Mouse (Mus musculus): ENCODE measurements around the gene Ankrd34a. TPM values are rescaled to one million over a fixed set of nuclear protein-coding genes. Genes with fewer than 3 reads are reported as not detected.
A peak's percentile ranks its signal among the peaks of the same experiment; 100 is the strongest.

Ankrd34a gene
- polyA plus RNA-seq, 1 experiment from 2014 or later, result 2.2 TPM

DNA sequence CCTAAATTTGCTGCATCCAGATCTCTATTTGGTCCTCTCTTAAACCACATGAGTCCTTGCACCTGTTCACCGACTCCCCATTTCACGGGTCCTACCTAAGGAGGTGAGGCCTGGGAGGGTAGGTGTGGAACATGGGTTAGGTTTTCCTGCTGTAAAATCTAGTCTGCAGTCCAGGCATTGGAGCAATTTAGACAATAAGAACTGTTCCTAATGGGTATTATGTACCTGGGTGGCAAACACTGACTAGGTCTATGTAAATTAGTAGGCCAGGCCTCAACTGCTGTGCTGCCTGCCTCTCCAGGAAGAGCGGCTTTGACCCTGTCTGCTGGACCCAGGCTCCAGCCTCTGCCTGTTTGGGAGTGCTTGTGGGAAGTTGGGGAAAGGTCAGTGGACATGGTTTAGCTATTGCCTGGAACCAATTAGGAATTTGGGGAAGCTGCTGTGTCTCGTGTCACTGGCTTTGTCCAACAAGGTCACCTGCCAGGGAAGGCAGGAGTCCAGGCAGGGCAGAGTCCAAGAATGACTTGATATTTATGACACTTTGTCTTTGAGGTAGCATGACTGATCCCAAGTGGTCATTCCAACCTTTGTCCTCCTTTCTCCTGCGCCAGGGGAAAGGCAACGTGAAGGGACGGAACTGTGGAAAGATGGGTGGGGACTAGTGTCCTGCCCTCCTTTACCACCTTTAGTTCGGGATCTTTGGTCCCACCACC, 21.0 kb upstream of the Ankrd34a start:
- no peak for ATAC-seq (ENCODE audit: borderline replicate concordance, extremely low read depth, low FRiP score, low TSS enrichment)
- Histone ChIP-seq H3K4me1 (peaks cover 36% of the 10 kb centered on the region), H3K9me3 (no peaks in the 10 kb centered on the region), H3K4me3 (no peak overlapping the region), H3K4me2 (no peak overlapping the region), H3K27ac (peak overlapping the region; percentile 96), H3K9ac (no peak overlapping the region), H3K36me3 (no peaks in the 10 kb centered on the region), H3K27me3 (no peaks in the 10 kb centered on the region)
- WGBS, result 87% methylated on average over 8 of the region's 8 CpGs

DNA sequence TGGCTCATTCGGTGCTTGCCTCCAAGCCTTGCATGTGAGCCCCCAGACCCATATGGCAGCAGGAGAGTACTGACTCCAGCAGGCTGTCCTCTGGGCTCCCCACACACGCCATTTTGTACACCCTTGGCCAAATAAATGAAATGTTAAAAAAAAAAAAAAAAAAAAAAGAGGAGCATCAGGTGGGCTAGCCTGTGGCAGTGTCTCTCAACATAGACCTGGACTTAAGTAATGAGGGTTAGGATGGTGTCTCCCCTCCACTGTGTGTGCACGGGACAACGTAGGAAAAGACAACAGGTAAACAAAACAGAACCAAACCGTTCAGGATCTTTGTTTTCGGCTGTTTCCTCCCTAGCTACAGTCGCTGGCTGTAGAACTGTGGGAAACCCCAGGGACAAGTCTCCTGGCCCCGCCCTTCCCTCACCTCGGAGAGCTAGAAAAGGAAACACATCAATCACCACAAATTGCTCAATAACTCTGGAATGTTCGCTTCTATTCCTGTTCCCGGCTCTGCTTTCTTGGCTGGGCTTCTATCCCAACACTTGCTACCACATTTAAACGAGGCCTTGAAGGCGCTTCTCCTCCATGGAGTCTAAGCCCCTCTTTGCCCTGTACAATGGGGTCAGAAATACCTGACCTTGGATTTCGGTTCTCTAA, 20.3 kb upstream of the Ankrd34a start:
- Histone ChIP-seq H3K27me3 (no peaks in the 10 kb centered on the region), H3K4me2 (peak overlapping the region; percentile 52), H3K36me3 (no peaks in the 10 kb centered on the region), H3K4me1 (peaks cover 38% of the 10 kb centered on the region), H3K9ac (peak overlapping the region; percentile 0; the same call in 1 of the 2 replicates), H3K4me3 (peak overlapping the region; percentile 18), H3K9me3 (no peaks in the 10 kb centered on the region), H3K27ac (peak overlapping the region; percentile 96)
- peak; percentile 46 for ATAC-seq (ENCODE audit: borderline replicate concordance, extremely low read depth, low FRiP score, low TSS enrichment)
- WGBS, result 27% methylated on average over 14 of the region's 14 CpGs

DNA sequence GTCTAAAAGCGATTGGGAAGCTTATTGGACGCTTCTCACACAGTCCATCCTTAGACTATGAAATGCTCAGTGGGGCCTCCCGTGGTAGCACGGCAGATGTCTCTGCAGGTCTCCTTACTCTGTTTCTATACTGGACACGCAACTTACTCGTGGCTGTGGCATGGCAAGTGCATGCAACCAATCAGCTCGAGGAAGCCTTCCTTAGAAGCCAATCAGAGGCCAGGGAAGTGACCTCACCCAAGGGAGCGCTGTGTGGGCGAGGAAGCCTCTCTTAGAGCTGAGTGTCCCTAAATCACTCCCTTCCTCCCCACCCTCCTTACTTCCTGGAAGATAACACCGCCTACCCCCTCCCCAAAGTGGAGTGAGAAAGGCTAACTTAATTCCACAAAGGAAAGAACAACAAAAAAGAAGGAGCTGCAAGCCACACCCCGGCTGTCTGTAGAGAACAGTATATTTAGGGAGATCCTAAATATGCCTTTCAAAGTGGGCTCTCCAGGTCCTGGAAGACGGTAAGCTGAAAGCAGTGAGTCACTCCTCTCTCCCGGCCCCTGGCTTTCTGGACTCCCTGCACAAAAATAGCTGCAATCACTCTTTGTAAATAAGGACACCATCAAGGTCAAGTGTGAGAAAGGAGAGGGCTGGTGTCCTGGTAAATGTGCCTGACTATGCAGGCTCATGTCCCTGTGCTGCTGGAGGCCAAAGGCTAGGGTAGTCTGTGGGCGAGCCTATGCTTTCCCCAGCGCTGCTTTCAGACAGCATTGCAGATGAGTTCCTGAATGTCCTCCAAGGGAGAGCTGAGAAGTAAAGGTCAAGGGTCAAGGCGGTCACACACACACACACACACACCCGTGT, 19.5 kb upstream of the Ankrd34a start, which contains the start of gene Gm16253:
Gene Gm16253, plus strand, starts transcription at position 295 of the 852 bp plus-strand sequence.
- peaks cover 35% of the 10 kb centered on the region for H3K4me1 ChIP-seq
- peak within 1 kb of the TSS; percentile 18 for H3K4me3 ChIP-seq

DNA sequence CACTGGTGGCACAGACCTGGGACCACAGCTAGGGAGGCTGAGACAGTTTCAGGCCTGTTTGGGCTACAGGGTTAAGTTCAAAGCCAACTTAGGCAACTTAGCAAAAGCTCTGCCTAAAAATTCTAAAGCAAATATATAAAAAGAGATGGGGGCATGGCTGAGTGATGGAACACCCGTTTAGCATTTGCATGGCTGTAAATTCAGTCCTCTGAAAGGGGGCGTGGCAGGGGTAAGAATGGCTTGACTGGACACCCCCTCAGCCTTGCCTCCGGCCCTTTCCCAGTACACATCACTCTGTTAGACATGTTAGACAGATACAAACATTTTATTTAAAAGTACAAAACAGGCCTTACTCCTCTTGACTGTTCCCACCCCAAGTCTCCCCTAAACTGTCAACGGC, 18.9 kb upstream of the Ankrd34a start:
- peaks cover 33% of the 10 kb centered on the region for H3K4me1 ChIP-seq
- no peaks in the 10 kb centered on the region for H3K36me3 ChIP-seq
- no peaks in the 10 kb centered on the region for H3K9me3 ChIP-seq
- H3K9ac ChIP-seq, result no peak overlapping the region
- peak overlapping the region; percentile 52 for H3K4me2 ChIP-seq
- H3K27me3 ChIP-seq, result no peaks in the 10 kb centered on the region
- H3K27ac ChIP-seq, result peak overlapping the region; percentile 96
- 63% methylated on average over 4 of the region's 4 CpGs for whole genome bisulfite sequencing
- no peak for ATAC-seq (ENCODE audit: borderline replicate concordance, extremely low read depth, low FRiP score, low TSS enrichment)
- no peak overlapping the region for H3K4me3 ChIP-seq

More for the DNA sequence above, 19.5 kb upstream of the Ankrd34a start, which contains the start of gene Gm16253:
- WGBS, result 19% methylated on average over 17 of the region's 17 CpGs
- peak within 1 kb of the TSS; percentile 96 for H3K27ac ChIP-seq
- H3K9me3 ChIP-seq, result no peaks in the 10 kb centered on the region
- ATAC-seq (ENCODE audit: borderline replicate concordance, extremely low read depth, low FRiP score, low TSS enrichment), result peak; percentile 88
- H3K36me3 ChIP-seq, result no peaks in the 10 kb centered on the region
- H3K9ac ChIP-seq, result peak within 1 kb of the TSS; percentile 0; the same call in 1 of the 2 replicates
- H3K4me2 ChIP-seq, result peak within 1 kb of the TSS; percentile 52
- no peaks in the 10 kb centered on the region for H3K27me3 ChIP-seq

DNA sequence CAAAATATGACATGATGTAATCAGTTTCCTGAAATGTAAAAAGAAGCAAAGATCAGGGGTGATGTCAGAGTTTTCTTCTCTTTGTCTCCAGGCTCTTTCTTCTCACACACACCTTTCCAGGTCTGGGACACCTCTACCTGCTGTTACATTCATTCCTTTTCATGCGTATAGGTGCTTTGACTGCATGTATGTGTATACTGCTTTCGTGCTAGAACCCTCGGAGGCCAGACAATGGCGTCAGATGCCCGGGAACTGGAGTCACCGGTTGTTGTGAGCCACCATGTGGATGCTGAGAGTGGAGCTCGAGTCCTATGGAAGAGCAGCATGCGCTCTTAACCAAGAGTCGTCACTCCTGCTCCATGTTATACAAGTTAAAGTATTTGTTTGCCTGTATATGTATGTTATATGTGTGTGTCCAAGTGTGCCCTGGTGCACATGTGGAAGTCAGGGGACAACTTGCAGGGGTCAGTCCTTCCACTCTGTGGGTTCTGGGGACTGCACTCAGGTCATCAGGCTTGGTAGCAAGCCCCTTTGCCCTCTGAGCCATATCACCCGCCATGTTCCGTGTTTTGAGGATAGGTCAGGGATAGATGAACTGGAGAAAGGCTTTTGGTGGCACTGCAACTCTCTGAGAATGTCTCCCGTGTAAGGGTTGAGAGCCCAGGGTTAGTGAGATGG, 17.7 kb upstream of the Ankrd34a start:
- H3K27ac ChIP-seq, result no peak overlapping the region
- H3K4me3 ChIP-seq, result no peak overlapping the region
- no peak overlapping the region for H3K9ac ChIP-seq
- 77% methylated on average over 12 of the region's 12 CpGs for WGBS
- H3K27me3 ChIP-seq, result no peaks in the 10 kb centered on the region
- no peaks in the 10 kb centered on the region for H3K36me3 ChIP-seq
- ATAC-seq (ENCODE audit: borderline replicate concordance, extremely low read depth, low FRiP score, low TSS enrichment), result no peak
- no peaks in the 10 kb centered on the region for H3K9me3 ChIP-seq
- no peak overlapping the region for H3K4me2 ChIP-seq
- peaks cover 33% of the 10 kb centered on the region for H3K4me1 ChIP-seq

DNA sequence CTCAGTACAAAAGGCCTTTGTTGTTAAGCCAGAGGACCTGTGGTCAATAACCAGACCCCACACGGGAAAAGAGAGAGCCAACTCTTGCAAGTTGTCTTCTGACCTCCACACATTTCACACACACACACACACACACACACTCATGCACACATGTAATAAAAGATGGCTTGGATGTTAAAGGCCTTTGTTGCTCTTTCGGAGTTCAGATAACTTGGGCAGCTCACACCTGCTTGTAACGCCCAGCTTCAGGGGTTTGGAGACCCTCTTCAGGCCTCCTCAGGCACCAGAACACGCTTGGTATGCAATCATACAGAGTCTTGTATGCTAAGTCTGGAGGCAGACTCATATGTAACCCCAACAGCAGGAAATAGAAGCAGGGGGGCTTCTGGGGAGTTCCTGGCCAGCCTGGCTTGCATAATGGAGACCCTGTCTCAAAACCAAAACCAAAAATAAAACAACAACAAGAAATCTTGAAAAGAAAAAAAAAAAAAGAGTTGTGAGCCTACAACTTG, 17.1 kb upstream of the Ankrd34a start:
- ATAC-seq (ENCODE audit: borderline replicate concordance, extremely low read depth, low FRiP score, low TSS enrichment), result no peak
- 64% methylated on average over 4 of the region's 4 CpGs for WGBS
- Histone ChIP-seq H3K27me3 (no peaks in the 10 kb centered on the region), H3K4me2 (no peak overlapping the region), H3K9ac (no peak overlapping the region), H3K4me1 (peaks cover 30% of the 10 kb centered on the region), H3K36me3 (no peaks in the 10 kb centered on the region), H3K9me3 (no peaks in the 10 kb centered on the region), H3K27ac (no peak overlapping the region), H3K4me3 (no peak overlapping the region)

DNA sequence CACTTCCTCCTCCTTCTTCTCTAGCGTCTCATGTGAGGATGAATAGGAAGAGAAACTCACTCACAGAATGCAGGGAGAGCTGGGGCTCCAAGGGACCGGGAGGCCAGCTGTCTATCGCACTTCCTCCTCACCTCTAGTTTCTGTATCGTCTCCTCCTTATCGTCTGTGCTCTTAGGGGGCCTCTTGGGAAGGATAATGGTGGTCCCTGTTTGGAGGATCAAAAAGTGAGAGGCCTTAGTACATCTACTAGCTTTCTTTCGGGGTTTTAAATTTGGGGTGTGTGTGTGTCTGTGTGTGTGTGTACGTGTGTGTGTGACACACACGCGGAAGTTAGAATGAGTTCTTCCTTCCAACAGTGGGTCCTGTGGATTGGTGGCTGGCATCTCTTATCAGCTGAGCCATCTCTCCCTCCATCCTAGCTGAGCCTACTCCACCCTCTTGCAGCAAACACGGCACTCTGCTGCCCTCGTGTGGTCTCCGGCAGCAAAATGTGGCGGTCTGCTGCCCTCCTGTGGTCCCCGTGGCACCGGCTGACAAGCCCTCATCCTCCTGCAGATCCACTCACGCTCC, 16.5 kb upstream of the Ankrd34a start:
- WGBS, result 10% methylated on average over 16 of the region's 16 CpGs
- Histone ChIP-seq H3K9me3 (no peaks in the 10 kb centered on the region), H3K27ac (no peak overlapping the region), H3K36me3 (no peaks in the 10 kb centered on the region), H3K9ac (no peak overlapping the region), H3K27me3 (no peaks in the 10 kb centered on the region), H3K4me1 (peaks cover 30% of the 10 kb centered on the region), H3K4me2 (peak overlapping the region; percentile 46), H3K4me3 (no peak overlapping the region)
- peak; percentile 59; the same call in 1 of the 2 replicates for ATAC-seq (ENCODE audit: borderline replicate concordance, extremely low read depth, low FRiP score, low TSS enrichment)

DNA sequence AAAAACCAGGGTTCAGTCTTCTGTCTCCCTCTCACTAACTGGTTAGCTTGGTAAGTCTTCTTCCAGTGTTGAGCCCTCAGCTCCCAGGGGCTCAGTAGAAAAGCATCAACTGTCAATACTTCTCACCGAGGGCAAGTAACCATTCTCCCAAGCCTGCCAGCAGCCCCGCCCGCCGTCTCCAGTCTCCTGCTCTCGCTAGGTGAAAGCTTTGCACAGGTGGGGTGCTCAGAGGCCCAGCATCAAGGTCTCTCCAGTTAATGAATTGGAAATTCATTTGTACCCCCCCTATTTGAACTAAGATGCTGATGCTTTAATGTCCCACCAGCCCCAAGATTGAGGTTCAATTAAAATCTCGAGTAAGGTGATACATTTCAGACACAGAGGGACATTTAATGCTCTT, 15.3 kb upstream of the Ankrd34a start:
- Histone ChIP-seq H3K36me3 (no peaks in the 10 kb centered on the region), H3K4me3 (no peak overlapping the region), H3K9me3 (no peaks in the 10 kb centered on the region), H3K27me3 (no peaks in the 10 kb centered on the region), H3K4me1 (peaks cover 21% of the 10 kb centered on the region), H3K27ac (no peak overlapping the region), H3K9ac (no peak overlapping the region), H3K4me2 (no peak overlapping the region)
- no peak for ATAC-seq (ENCODE audit: borderline replicate concordance, extremely low read depth, low FRiP score, low TSS enrichment)
- 53% methylated on average over 6 of the region's 6 CpGs for WGBS

DNA sequence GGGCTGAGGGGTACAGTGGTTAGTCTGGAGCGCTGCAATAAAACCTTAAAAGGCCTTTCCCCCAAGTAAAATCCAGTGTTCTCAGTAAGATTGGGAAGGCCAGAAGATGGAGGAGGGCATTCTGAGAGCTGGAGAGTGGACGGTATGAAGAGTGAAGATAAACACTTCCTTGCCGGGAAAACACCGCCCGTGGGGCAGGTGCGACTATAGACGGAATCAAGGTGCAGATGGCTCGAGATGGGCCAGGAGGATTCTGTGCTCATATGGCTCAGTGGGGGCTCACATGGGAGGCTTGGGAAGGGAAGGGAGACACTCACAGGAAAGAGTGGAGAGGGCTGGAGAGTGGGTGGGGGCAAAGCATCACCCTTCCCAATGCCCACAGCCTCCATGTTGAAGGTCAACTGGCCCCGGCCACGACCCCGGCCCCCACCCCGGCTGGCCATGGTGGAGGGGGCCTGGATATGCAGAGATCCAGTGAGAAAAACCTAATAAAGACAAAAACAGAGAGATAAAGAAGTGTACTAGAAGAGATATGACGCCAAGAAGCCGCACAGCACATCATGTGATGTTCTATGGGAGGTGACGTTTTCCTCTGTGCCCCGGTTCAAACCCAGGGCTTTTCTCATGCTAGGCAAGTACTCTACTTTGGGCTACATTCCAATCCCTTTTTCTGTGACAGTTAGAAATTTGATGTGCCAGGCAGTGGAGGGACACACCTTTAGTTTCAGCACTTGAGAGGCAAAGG, 14.5 kb upstream of the Ankrd34a start:
- no peak for ATAC-seq (ENCODE audit: borderline replicate concordance, extremely low read depth, low FRiP score, low TSS enrichment)

DNA sequence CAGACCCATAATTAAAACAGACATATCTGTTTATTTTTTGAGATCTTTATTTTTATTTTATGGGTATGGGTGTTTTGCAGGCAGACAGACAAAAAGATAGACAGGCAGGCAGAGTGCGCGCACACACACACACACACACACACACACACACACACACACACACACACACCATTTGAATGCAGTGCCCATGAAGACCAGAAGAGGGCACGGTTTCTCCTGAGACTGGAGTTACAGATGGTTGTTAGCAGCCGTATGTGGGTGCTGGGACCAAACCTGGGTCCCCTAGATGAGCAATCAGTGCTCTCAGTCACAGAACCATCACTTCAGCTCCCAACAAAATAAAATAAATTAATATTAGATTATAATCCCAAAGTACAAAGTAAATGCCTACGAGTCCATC, 13.1 kb upstream of the Ankrd34a start:
- no peak overlapping the region for H3K4me3 ChIP-seq
- no peak overlapping the region for H3K27ac ChIP-seq
- no peaks in the 10 kb centered on the region for H3K9me3 ChIP-seq
- WGBS, result 90% methylated on average over 5 of the region's 5 CpGs
- no peak for ATAC-seq (ENCODE audit: borderline replicate concordance, extremely low read depth, low FRiP score, low TSS enrichment)
- no peak overlapping the region for H3K9ac ChIP-seq
- H3K4me2 ChIP-seq, result no peak overlapping the region
- peaks cover 4% of the 10 kb centered on the region; the same call in 1 of the 2 replicates for H3K4me1 ChIP-seq
- H3K36me3 ChIP-seq, result no peaks in the 10 kb centered on the region
- H3K27me3 ChIP-seq, result no peaks in the 10 kb centered on the region

More for the DNA sequence above, 14.5 kb upstream of the Ankrd34a start:
- Histone ChIP-seq H3K9ac (no peak overlapping the region), H3K27ac (no peak overlapping the region), H3K36me3 (no peaks in the 10 kb centered on the region), H3K4me2 (no peak overlapping the region), H3K4me3 (no peak overlapping the region), H3K9me3 (no peaks in the 10 kb centered on the region), H3K27me3 (no peaks in the 10 kb centered on the region), H3K4me1 (peaks cover 13% of the 10 kb centered on the region)
- WGBS, result 78% methylated on average over 16 of the region's 16 CpGs

Data from lung, embryonic 15.5 days (tissue).